ENCODE assay signal across 11 mouse cellular contexts in genomic region chr17:29428213-29428612, GRCm38 (mm10).
DNase-seq lines count a peak whose midpoint lies in the region; ATAC-seq and TF ChIP-seq lines count a peak whose summit lies in the region.
"Had no signal": no experiment of that assay in that cellular context is flagged by ENCODE, and none has a peak within 500 bp of the region (broad histone marks: within the 10 kb centered on the region; RNA-seq: fewer than 3 reads in every experiment).

No protein-coding gene starts in this region.

- peaks cover 42% of the 10 kb centered on the region for H3K4me1 ChIP-seq in heart, embryonic 10.5 days
- peaks cover 10% of the 10 kb centered on the region for H3K4me1 ChIP-seq in kidney, embryonic 14.5 days (ENCODE audit: control insufficient read depth, insufficient read depth, low read length)

- no peak overlapping the region for H3K4me2 ChIP-seq in kidney, embryonic 14.5 days (replicated peaks; ENCODE audit: low read depth, low read length)

- H3K27me3 ChIP-seq in heart, embryonic 10.5 days (ENCODE audit: insufficient read depth, poor library complexity, severe bottlenecking) = no peaks in the 10 kb centered on the region
- no peaks in the 10 kb centered on the region for H3K27me3 ChIP-seq in kidney, embryonic 14.5 days (ENCODE audit: control insufficient read depth, insufficient read depth, low read length)
- no peaks in the 10 kb centered on the region for H3K27me3 ChIP-seq in C2C12 (ENCODE audit: control insufficient read depth, insufficient read depth, insufficient read length)

- H3K4me3 ChIP-seq in heart, embryonic 10.5 days = no peak overlapping the region
- no peak overlapping the region for H3K4me3 ChIP-seq in kidney, embryonic 14.5 days (ENCODE audit: low read length)
- H3K4me3 ChIP-seq in C2C12 (ENCODE audit: insufficient read depth, poor library complexity, severe bottlenecking) = no peak overlapping the region

- TF ChIP-seq CTCF in C2C12 (IDR thresholded peaks at IDR 0.05; ENCODE audit: control insufficient read depth, insufficient read depth, insufficient read length) = no peak

- peak overlapping the region; percentile 56; the same call in 1 of the 2 replicates for H3K27ac ChIP-seq in heart, embryonic 10.5 days
- H3K27ac ChIP-seq in kidney, embryonic 14.5 days (ENCODE audit: low read depth, low read length) = no peak overlapping the region
- H3K27ac ChIP-seq: hindbrain, postnatal 0 days had no signal

- H3K79me3 ChIP-seq in C2C12 (ENCODE audit: low read depth) = no peaks in the 10 kb centered on the region

- WGBS in heart, embryonic 10.5 days = 52% methylated on average over 8 of the region's 8 CpGs
- WGBS in kidney, embryonic 14.5 days = 16% methylated on average over 8 of the region's 8 CpGs

- no peak for ATAC-seq in kidney, embryonic 14.5 days (ENCODE audit: low FRiP score, low TSS enrichment)
- ATAC-seq: hindbrain, postnatal 0 days had no signal

- no peak for DNase-seq in heart, embryonic 10.5 days (ENCODE audit: low spot score)
- DNase-seq in heart, postnatal 4 days = no peak
- peak; percentile 51 to 66 for DNase-seq in kidney, postnatal 4 days
- DNase-seq in induced T-regulatory cell, adult 2 months (ENCODE audit: low read depth) = peak; percentile 67
- DNase-seq in right cerebral cortex, adult 18-20 months = no peak
- no peak for DNase-seq in cerebellum, adult 11 months
- DNase-seq: cerebellum, adult 9-10 months; thymus, postnatal 36 days had no signal

- no peaks in the 10 kb centered on the region for H3K79me2 ChIP-seq in C2C12 (ENCODE audit: control insufficient read depth, insufficient read depth)

- H3ac ChIP-seq in C2C12 (ENCODE audit: control insufficient read depth, insufficient read length, low read depth) = no peak overlapping the region

- H3K9ac ChIP-seq in kidney, embryonic 14.5 days (ENCODE audit: low read depth, low read length) = no peak overlapping the region

- H3K36me3 ChIP-seq in heart, embryonic 10.5 days = no peaks in the 10 kb centered on the region
- H3K36me3 ChIP-seq in kidney, embryonic 14.5 days (ENCODE audit: control insufficient read depth, insufficient read depth, low read length) = no peaks in the 10 kb centered on the region
- H3K36me3 ChIP-seq in C2C12 (ENCODE audit: control insufficient read depth, insufficient read depth) = no peaks in the 10 kb centered on the region

- H3K9me3 ChIP-seq in heart, embryonic 10.5 days = no peaks in the 10 kb centered on the region
- H3K9me3 ChIP-seq in kidney, embryonic 14.5 days (ENCODE audit: control insufficient read depth, low read length) = no peaks in the 10 kb centered on the region

TF ChIP-seq in C2C12, 6 proteins besides CTCF, POLR2A, EP300 and RAD21:
- TF ChIP-seq MYOG (IDR thresholded peaks at IDR 0.05; ENCODE audit: control insufficient read depth, extremely low read depth, insufficient read length) (no peak), MYOD1 (IDR thresholded peaks at IDR 0.05; ENCODE audit: control insufficient read depth, insufficient read length, low read depth) (no peak), MAX (IDR thresholded peaks at IDR 0.05) (peak; percentile 70)

Comparison
In these comparisons a context has a peak if more than half of its experiments do, and no peak if none do; other contexts are left out.
1. DNase-seq: peak in kidney, postnatal 4 days (2 of 2) and induced T-regulatory cell, adult 2 months (single experiment); none in heart, embryonic 10.5 days (single experiment), heart, postnatal 4 days (single experiment), right cerebral cortex, adult 18-20 months (single experiment) and cerebellum, adult 11 months (single experiment).